Comparison of ENCODE assay signal across 15 mouse cellular contexts in the genomic region with DNA sequence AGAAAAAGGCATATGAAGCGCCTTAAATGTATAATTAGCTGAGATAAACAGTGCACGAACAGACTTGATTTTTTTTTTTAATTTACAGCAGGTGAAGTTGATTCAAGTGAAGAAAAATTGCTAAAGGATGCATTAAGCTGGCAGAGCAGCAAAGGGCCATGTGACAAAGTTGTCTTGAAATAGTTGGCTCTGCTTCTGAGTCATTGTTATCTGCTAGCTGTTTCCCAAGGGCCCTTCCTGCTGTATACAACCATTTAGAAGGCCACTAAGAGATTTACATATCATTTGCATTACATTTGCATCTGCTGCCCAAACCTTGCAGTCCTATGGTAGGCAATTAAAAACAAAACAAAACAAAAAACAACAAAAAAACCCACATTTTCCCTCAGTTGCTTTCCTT. TPM values are rescaled to one million over a fixed set of nuclear protein-coding genes. Genes with fewer than 3 reads are reported as not detected.
DNase-seq lines count a peak whose midpoint lies in the region; ATAC-seq and TF ChIP-seq lines count a peak whose summit lies in the region.
"Had no signal": no experiment of that assay in that cellular context is flagged by ENCODE, and none has a peak within 500 bp of the region (broad histone marks: within the 10 kb centered on the region; RNA-seq: fewer than 3 reads in every experiment).

No protein-coding gene starts in this region.

- no peaks in the 10 kb centered on the region for H3K27me3 ChIP-seq in kidney, adult 2 months (replicated peaks; ENCODE audit: control insufficient read depth, insufficient read depth, low read length)
- H3K27me3 ChIP-seq in forebrain, embryonic 14.5 days (replicated peaks; ENCODE audit: control insufficient read depth, insufficient read depth, low read length) = no peaks in the 10 kb centered on the region
- no peaks in the 10 kb centered on the region for H3K27me3 ChIP-seq in midbrain, embryonic 15.5 days (replicated peaks)

- TF ChIP-seq POLR2A in kidney, adult 2 months (IDR thresholded peaks at IDR 0.05; ENCODE audit: low read depth, low read length) = no peak

- H3K4me2 ChIP-seq in forebrain, embryonic 14.5 days (ENCODE audit: low read length) = peak overlapping the region; percentile 37
- H3K4me2 ChIP-seq in midbrain, embryonic 15.5 days = peak overlapping the region; percentile 32

- H3K36me3 ChIP-seq in kidney, adult 2 months (ENCODE audit: control insufficient read depth, insufficient read depth, low read length) = no peaks in the 10 kb centered on the region
- H3K36me3 ChIP-seq in forebrain, embryonic 14.5 days (ENCODE audit: control insufficient read depth, insufficient read depth, low read length) = no peaks in the 10 kb centered on the region
- no peaks in the 10 kb centered on the region for H3K36me3 ChIP-seq in midbrain, embryonic 15.5 days (replicated peaks)

- H3K9me3 ChIP-seq in forebrain, embryonic 14.5 days (replicated peaks; ENCODE audit: control insufficient read depth, low read length) = no peaks in the 10 kb centered on the region
- H3K9me3 ChIP-seq in midbrain, embryonic 15.5 days = no peaks in the 10 kb centered on the region

- DNase-seq in kidney, adult 2 months = peak; percentile 5
- DNase-seq in kidney, postnatal 14 days = no peak
- DNase-seq in NIH3T3 (ENCODE audit: low read depth) = peak; percentile 16
- peak; percentile 62 for DNase-seq in forebrain, embryonic 14.5 days (ENCODE audit: low spot score)
- DNase-seq in right cerebral cortex, postnatal 36 days (ENCODE audit: low spot score in 2 of 2) = no peak
- no peak for DNase-seq in urinary bladder, postnatal 10 days (ENCODE audit: low spot score)
- no peak for DNase-seq in embryo, embryonic 10 days (ENCODE audit: low spot score)
- DNase-seq: embryo, embryonic 11 days; kidney, postnatal 25 days; liver had no signal

- H3K9ac ChIP-seq in forebrain, embryonic 14.5 days (ENCODE audit: low read length) = no peak overlapping the region
- no peak overlapping the region for H3K9ac ChIP-seq in midbrain, embryonic 15.5 days

- WGBS in kidney, adult 2 months = 76% methylated on average over 2 of the region's 2 CpGs
- 37% methylated on average over 2 of the region's 2 CpGs for WGBS in forebrain, embryonic 14.5 days
- 59% methylated on average over 2 of the region's 2 CpGs for WGBS in midbrain, embryonic 15.5 days

- TF ChIP-seq CTCF in kidney, adult 2 months (conservative IDR thresholded peaks at IDR 0.05; ENCODE audit: insufficient read depth, insufficient read length, low read depth, low read length) = no peak

- peak overlapping the region; percentile 64 for H3K27ac ChIP-seq in kidney, adult 2 months (ENCODE audit: insufficient read depth, low read depth, low read length)
- no peak overlapping the region; the same call in 1 of the 2 replicates for H3K27ac ChIP-seq in forebrain, embryonic 14.5 days (ENCODE audit: low read depth, low read length)
- H3K27ac ChIP-seq in midbrain, embryonic 15.5 days = peak overlapping the region; percentile 7; the same call in 1 of the 2 replicates
- H3K27ac ChIP-seq: stomach, postnatal 0 days had no signal

- no peak overlapping the region for H3K4me3 ChIP-seq in kidney, adult 2 months (ENCODE audit: insufficient read depth, low read depth, low read length)
- peak overlapping the region; percentile 0; the same call in 1 of the 2 replicates for H3K4me3 ChIP-seq in forebrain, embryonic 14.5 days (ENCODE audit: low read depth, low read length)
- peak overlapping the region; percentile 11; the same call in 1 of the 2 replicates for H3K4me3 ChIP-seq in midbrain, embryonic 15.5 days

- H3K4me1 ChIP-seq in kidney, adult 2 months (ENCODE audit: control insufficient read depth, insufficient read depth, low read length) = 0 out of 2 replicates have a peak, but pooled peaks cover 3% of the 10 kb centered on the region
- H3K4me1 ChIP-seq in forebrain, embryonic 14.5 days (ENCODE audit: control insufficient read depth, insufficient read depth, low read length) = no peaks in the 10 kb centered on the region
- H3K4me1 ChIP-seq in midbrain, embryonic 15.5 days = no peaks in the 10 kb centered on the region

- ATAC-seq in forebrain, embryonic 14.5 days = peak; percentile 66
- ATAC-seq in midbrain, embryonic 15.5 days (replicated peaks) = 0 out of 2 replicates have a peak, but pooled peaks have one; percentile 16
- ATAC-seq: inflammation-experienced regulatory T-cells, adult 6 months; lung, postnatal 0 days had no signal

RNA-seq across cellular contexts. Expression of gene Lancl3, which starts 2.3 kb away (rescaled TPM):
- polyA plus RNA-seq in kidney, adult 2 months (2012; rRNA removed) = 0.50 and 0.72 TPM in 2 replicates
- 2.9 and 4.7 TPM in 2 replicates for polyA plus RNA-seq in forebrain, embryonic 14.5 days (2014; fragmentation: Nextera tagmentation; extraction: Ambion mirVana)
- 5.3 and 5.8 TPM in 2 replicates for polyA plus RNA-seq in midbrain, embryonic 15.5 days (2015; fragmentation: Nextera tagmentation; extraction: Ambion mirVana)

RNA-seq across cellular contexts. Expression of gene Gm14862, which starts 54.7 kb away (rescaled TPM):
- polyA plus RNA-seq in kidney, adult 2 months (2012; rRNA removed) = not detected in 2 replicates
- not detected in 2 replicates for polyA plus RNA-seq in forebrain, embryonic 14.5 days (2014; fragmentation: Nextera tagmentation; extraction: Ambion mirVana)
- polyA plus RNA-seq in midbrain, embryonic 15.5 days (2015; fragmentation: Nextera tagmentation; extraction: Ambion mirVana) = not detected in 2 replicates
- polyA plus RNA-seq: gonadal fat pad, adult 2 months; lung, postnatal 0 days; stomach, postnatal 0 days had no signal

Comparison
In these comparisons a context has a peak if more than half of its experiments do, and no peak if none do; other contexts are left out.
1. DNase-seq: peak in kidney, adult 2 months (single experiment), NIH3T3 (single experiment) and forebrain, embryonic 14.5 days (single experiment); none in kidney, postnatal 14 days (single experiment), right cerebral cortex, postnatal 36 days (0 of 2), urinary bladder, postnatal 10 days (single experiment) and embryo, embryonic 10 days (single experiment).